ENCODE assay signal across 27 mouse cellular contexts in the genomic region with DNA sequence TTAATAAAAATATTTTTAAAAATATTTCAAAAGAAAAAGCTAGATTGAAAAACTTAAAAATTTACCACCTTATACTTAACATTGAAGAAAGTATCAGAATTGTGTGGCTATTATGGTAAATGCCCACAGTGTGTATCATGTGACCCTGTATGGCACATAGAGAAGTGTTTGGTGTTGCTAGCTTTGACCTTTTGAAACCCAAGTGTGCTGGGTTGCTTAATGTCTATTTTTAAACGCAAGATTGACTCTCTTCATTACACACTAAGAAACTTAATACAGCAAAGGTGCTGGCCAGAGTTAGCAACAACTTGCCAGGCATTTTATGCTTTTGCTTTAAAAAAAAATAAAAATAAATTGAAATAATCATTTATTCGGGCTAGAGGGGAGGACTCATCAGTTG. TPM values are rescaled to one million over a fixed set of nuclear protein-coding genes. Genes with fewer than 3 reads are reported as not detected.
DNase-seq lines count a peak whose midpoint lies in the region; ATAC-seq and TF ChIP-seq lines count a peak whose summit lies in the region.
"Had no signal": no experiment of that assay in that cellular context is flagged by ENCODE, and none has a peak within 500 bp of the region (broad histone marks: within the 10 kb centered on the region; RNA-seq: fewer than 3 reads in every experiment).

No protein-coding gene starts in this region.

- H3K4me1 ChIP-seq in kidney, postnatal 0 days (replicated peaks; ENCODE audit: insufficient read depth, low read length): no peaks in the 10 kb centered on the region
- H3K4me1 ChIP-seq: forebrain, embryonic 10.5 days; forebrain, embryonic 13.5 days had no signal

- peak overlapping the region; percentile 98 for H3K27ac ChIP-seq in gastrocnemius, adult 2 months
- H3K27ac ChIP-seq in kidney, postnatal 0 days: no peak overlapping the region
- H3K27ac ChIP-seq: forebrain, embryonic 10.5 days; forebrain, embryonic 13.5 days; hindbrain, embryonic 14.5 days; hindbrain, postnatal 0 days had no signal

- ATAC-seq in kidney, postnatal 0 days (replicated peaks; ENCODE audit: low FRiP score, low read depth): no peak
- peak; percentile 70 for ATAC-seq in monocyte, adult 5-6 weeks (replicated peaks; ENCODE audit: insufficient number of reproducible peaks, low FRiP score, low TSS enrichment, poor library complexity, severe bottlenecking)
- ATAC-seq in granulocyte monocyte progenitor cell, adult 5-6 weeks (replicated peaks; ENCODE audit: poor library complexity, severe bottlenecking): no peak
- ATAC-seq: forebrain, embryonic 13.5 days; forebrain, embryonic 16.5 days; hindbrain, postnatal 0 days; inflammation-experienced regulatory T-cells, adult 6 months; intestine, embryonic 16.5 days; Patski had no signal

- intact Hi-C loops in gastrocnemius, adult 2 months (cut with DNase I): loop anchor here (5.0 kb wide), 2 partner anchors 138 to 253 kb away; no protein-coding TSS in a partner anchor

- DNase-seq in gastrocnemius, adult 2 months: no peak
- DNase-seq in gastrocnemius, postnatal 25 days: no peak
- DNase-seq in kidney, postnatal 0 days (ENCODE audit: low spot score): peak; percentile 10
- DNase-seq in kidney, postnatal 10 days: no peak
- no peak for DNase-seq in thymus, adult 18-20 months
- DNase-seq: adrenal gland, adult 2 months; adrenal gland, postnatal 25 days; B cell, adult 2 months; cerebellum, adult 11-12 months; cerebellum, adult 8-10 months; cerebellum, postnatal 14 days; gastrocnemius, postnatal 10 days; heart, postnatal 4 days had no signal

- H3K4me3 ChIP-seq in gastrocnemius, adult 2 months: peak overlapping the region; percentile 49
- no peak overlapping the region for H3K4me3 ChIP-seq in kidney, postnatal 0 days (replicated peaks; ENCODE audit: low read depth, low read length)
- H3K4me3 ChIP-seq: forebrain, embryonic 10.5 days; forebrain, embryonic 13.5 days; heart, embryonic 10.5 days; heart, embryonic 13.5 days had no signal

- 61% methylated on average over 2 of the region's 2 CpGs for WGBS in kidney, postnatal 0 days

- no peak overlapping the region for H3K9ac ChIP-seq in kidney, postnatal 0 days (ENCODE audit: low read depth, low read length)
- H3K9ac ChIP-seq: forebrain, embryonic 13.5 days; heart, embryonic 13.5 days; hindbrain, embryonic 14.5 days had no signal

- H3K9me3 ChIP-seq in kidney, postnatal 0 days (replicated peaks; ENCODE audit: low read length): no peaks in the 10 kb centered on the region
- H3K9me3 ChIP-seq: forebrain, embryonic 10.5 days; forebrain, embryonic 13.5 days; G1E; heart, embryonic 10.5 days; heart, embryonic 13.5 days had no signal

- no peaks in the 10 kb centered on the region for H3K36me3 ChIP-seq in kidney, postnatal 0 days (ENCODE audit: insufficient read depth, low read length)
- H3K36me3 ChIP-seq: forebrain, embryonic 10.5 days; G1E; heart, embryonic 10.5 days had no signal

- H3K4me2 ChIP-seq in kidney, postnatal 0 days (ENCODE audit: low read length): no peak overlapping the region
- H3K4me2 ChIP-seq: forebrain, embryonic 13.5 days; heart, embryonic 13.5 days; hindbrain, embryonic 14.5 days had no signal

- no peaks in the 10 kb centered on the region for H3K27me3 ChIP-seq in kidney, postnatal 0 days (ENCODE audit: insufficient read depth, low read length)
- H3K27me3 ChIP-seq: CH12.LX; forebrain, embryonic 13.5 days; heart, embryonic 13.5 days; Patski had no signal

- no peak for TF ChIP-seq CTCF in gastrocnemius, adult 2 months (IDR thresholded peaks at IDR 0.05)
- TF ChIP-seq CTCF in kidney, postnatal 0 days (IDR thresholded peaks at IDR 0.05; ENCODE audit: low read depth): no peak

RNA-seq across cellular contexts. Expression of gene Cmya5, which starts 9.0 kb away (rescaled TPM):
- total RNA-seq in gastrocnemius, adult 2 months (2021): 1,000 to 10,000 TPM; 1,090 to 1,382 TPM
- total RNA-seq in gastrocnemius, postnatal 25 days (2021): 100 to 1,000 TPM; 758 to 970 TPM
- polyA plus RNA-seq in kidney, postnatal 0 days (2015; fragmentation: Nextera tagmentation; extraction: Ambion mirVana): 0.03 and 0.07 TPM in 2 replicates
- total RNA-seq in monocyte, adult 5-6 weeks (2017): 2.5 to 4.3 TPM (median 3.1 TPM) in 3 replicates
- not detected in 2 replicates for total RNA-seq in granulocyte monocyte progenitor cell, adult 5-6 weeks (2014; fragmentation: Nextera tagmentation)
- 0.04 TPM in 1 of 2 replicates, not detected in the other for total RNA-seq in granulocyte monocyte progenitor cell, adult 5-6 weeks (2017)
- polyA plus RNA-seq: G1E, Patski had no signal

RNA-seq across cellular contexts. Expression of gene Tent2, which starts 56.7 kb away (rescaled TPM):
- total RNA-seq in gastrocnemius, adult 2 months (2021): 10 to 100 TPM; 10.2 to 12.4 TPM
- 10 to 100 TPM; 10.3 to 10.5 TPM for total RNA-seq in gastrocnemius, postnatal 25 days (2021)
- 46.6 and 48.4 TPM in 2 replicates for polyA plus RNA-seq in kidney, postnatal 0 days (2015; fragmentation: Nextera tagmentation; extraction: Ambion mirVana)
- total RNA-seq in monocyte, adult 5-6 weeks (2017): 64.4 to 66.8 TPM (median 64.7 TPM) in 3 replicates
- total RNA-seq in granulocyte monocyte progenitor cell, adult 5-6 weeks (2014; fragmentation: Nextera tagmentation): 89.4 and 91.3 TPM in 2 replicates
- total RNA-seq in granulocyte monocyte progenitor cell, adult 5-6 weeks (2017): 41.5 and 50.1 TPM in 2 replicates

Comparison
In these comparisons a context has a peak if more than half of its experiments do, and no peak if none do; other contexts are left out.
1. RNA of gene Cmya5, which starts 9.0 kb away (total RNA-seq): 1,090 to 1,382 TPM in gastrocnemius, adult 2 months and 758 to 970 TPM in gastrocnemius, postnatal 25 days; 2.5 to 4.3 TPM in monocyte, adult 5-6 weeks and 0.04 TPM in granulocyte monocyte progenitor cell, adult 5-6 weeks; every median in the first group is over 100 times any median in the second.